Mouse (Mus musculus): Measurements from ENCODE around the gene Gpr62.
A peak's percentile ranks its signal among the peaks of the same experiment; 100 is the strongest.
"Not testable (repeated sequence)": the region's sequence is repeated elsewhere in the genome, so short reads cannot be mapped to it uniquely, and the experiment has no call there.

The Gpr62 gene

GRCm38 (mm10) chr9:106465571-106466200 lies at the start of gene Gpr62:
Gpr62 (minus strand) TSS chr9:106465938.
- DNase-seq (ENCODE audit: low read depth, low spot score), result peak; percentile 59

- DNase-seq (ENCODE audit: low read depth, low spot score), result no peak
These were observed 48.5 kb upstream of the Gpr62 start, which contains the start of gene Iqcf5 for GRCm38 (mm10) chr9:106514273-106514672. Iqcf5 (plus strand) TSS chr9:106514573.

- DNase-seq (ENCODE audit: low read depth, low spot score), result no peak
These were observed 47.8 kb upstream of the Gpr62 start for GRCm38 (mm10) chr9:106513566-106513965.

DNA sequence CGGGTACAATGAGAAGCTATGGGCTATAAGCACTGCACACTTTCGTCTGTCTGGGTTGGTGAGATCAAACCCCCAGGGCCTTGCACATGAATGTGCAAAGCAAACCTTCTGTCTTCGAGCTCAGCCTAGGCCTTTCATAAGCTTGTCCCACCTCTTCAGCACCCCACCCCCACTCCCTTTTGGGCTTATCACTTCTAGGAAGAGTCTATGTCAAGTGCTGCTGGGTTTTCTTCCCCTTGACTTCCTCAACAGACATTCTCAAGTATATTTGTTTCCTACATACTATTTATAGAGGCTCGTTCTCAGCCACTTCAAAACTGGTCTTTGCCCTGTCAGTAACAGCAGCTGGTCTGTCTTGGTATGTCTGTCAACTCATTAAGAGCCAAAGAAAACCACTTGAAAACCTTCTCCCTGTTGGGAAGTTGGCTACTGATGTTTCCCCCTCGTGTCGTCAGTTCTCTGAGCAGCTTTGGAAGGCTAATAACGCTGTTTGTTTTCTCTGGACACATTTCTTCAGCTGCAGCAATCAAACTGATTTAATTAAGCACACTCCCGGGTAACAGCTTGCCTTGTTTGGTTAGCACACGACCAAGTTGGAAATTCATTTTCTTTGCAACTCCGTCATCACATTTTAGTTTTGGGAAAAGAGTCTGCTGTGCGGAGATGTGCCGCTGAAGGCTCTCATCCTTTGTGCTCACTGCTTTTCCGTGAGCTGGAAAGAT lies 47.2 kb upstream of the Gpr62 start:
- no peak for DNase-seq (ENCODE audit: low read depth, low spot score)

GRCm38 (mm10) chr9:106509356-106509755 lies 43.6 kb upstream of the Gpr62 start:
- DNase-seq (ENCODE audit: low read depth, low spot score), result no peak

- peak; percentile 61 for DNase-seq (ENCODE audit: low read depth, low spot score)
These were observed 38.5 kb upstream of the Gpr62 start for GRCm38 (mm10) chr9:106504246-106504645.

GRCm38 (mm10) chr9:106501846-106502245 lies 36.1 kb upstream of the Gpr62 start:
- no peak for DNase-seq (ENCODE audit: low read depth, low spot score)

DNA sequence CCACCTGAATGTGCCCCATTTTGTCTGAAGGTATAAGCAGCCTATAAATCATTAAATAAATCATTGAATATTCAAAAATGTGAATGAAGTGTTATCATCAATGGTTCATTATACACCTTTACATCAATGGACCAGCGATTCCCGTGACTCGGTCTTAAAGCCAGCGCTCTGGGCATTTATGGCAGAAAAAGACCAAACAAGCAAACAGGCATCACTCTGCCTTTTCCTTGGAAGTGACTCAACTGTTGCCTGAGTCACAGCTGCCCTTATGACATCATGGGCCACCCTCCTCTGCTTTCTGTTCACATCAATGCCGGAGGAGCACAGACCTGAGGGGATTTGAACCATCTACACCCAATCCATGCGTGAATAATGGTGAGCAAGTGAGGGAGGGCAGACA lies 33.9 kb upstream of the Gpr62 start, which contains the start of gene Iqcf1:
Gene Iqcf1, plus strand, starts transcription at position 301 of the 400 bp plus-strand sequence.
- DNase-seq (ENCODE audit: low read depth, low spot score), result no peak

- DNase-seq (ENCODE audit: low read depth, low spot score), result not testable (repeated sequence)
These were observed 21.9 kb upstream of the Gpr62 start for GRCm38 (mm10) chr9:106487602-106488001.

GRCm38 (mm10) chr9:106485076-106485475 lies 19.3 kb upstream of the Gpr62 start:
- no peak for DNase-seq (ENCODE audit: low read depth, low spot score)

GRCm38 (mm10) chr9:106483606-106484005 lies 17.9 kb upstream of the Gpr62 start:
- DNase-seq (ENCODE audit: low read depth, low spot score), result no peak

- DNase-seq (ENCODE audit: low read depth, low spot score), result no peak
These were observed 17.4 kb upstream of the Gpr62 start for GRCm38 (mm10) chr9:106483136-106483535.

DNA sequence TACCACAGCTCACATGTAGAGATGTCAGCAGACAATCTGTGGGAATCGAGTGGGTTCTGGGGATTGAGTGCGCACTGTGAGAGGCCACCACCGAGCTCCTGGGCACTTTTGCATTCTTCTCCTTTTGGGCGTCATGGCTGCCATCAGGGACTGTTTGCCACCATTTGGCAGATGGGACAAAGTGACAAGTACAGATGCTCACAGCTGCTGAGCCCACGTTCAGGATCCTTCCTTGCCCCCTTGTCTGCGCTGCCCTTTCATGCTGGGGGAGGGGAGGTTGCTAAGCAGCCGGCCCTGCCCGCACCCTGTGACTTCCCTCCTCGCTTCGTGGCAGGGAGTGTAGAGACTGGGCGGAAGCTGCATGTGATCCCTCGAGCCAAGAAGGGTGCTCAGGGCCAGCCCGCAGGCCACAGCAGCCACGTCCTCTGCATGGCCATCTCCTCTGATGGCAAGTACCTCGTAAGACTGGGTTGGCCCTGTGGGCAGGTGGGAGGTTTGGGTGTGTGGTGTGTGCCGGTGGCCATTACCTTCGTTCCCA lies 16.9 kb upstream of the Gpr62 start:
- DNase-seq (ENCODE audit: low read depth, low spot score), result no peak

DNA sequence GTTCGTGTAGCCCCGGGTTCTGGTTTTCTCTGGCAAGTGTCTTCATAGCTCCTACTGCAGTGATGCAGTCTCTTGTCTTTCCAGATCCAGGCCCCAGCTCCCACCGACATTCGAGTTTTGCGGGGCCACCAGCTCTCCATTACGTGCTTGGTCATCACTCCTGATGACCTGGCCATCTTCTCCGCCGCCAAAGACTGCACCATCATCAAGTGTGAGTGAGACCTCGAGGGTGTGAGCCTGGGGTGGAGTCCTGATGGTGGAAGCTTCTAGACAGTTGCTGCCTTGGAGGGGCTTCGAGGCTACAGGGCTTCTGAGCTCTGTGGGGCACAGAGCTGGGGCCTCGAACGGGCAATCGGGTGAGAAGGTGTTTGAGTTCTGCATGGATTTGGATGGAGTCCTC lies 15.9 kb upstream of the Gpr62 start:
- DNase-seq (ENCODE audit: low read depth, low spot score), result no peak

- no peak for DNase-seq (ENCODE audit: low read depth, low spot score)
These were observed 15.3 kb upstream of the Gpr62 start for GRCm38 (mm10) chr9:106481075-106481474.

- DNase-seq (ENCODE audit: low read depth, low spot score), result no peak
These were observed 14.8 kb upstream of the Gpr62 start for GRCm38 (mm10) chr9:106480541-106480940.

- no peak for DNase-seq (ENCODE audit: low read depth, low spot score)
These were observed 12.4 kb upstream of the Gpr62 start for GRCm38 (mm10) chr9:106478101-106478500.

- no peak for DNase-seq (ENCODE audit: low read depth, low spot score)
These were observed 11.9 kb upstream of the Gpr62 start for GRCm38 (mm10) chr9:106477649-106478048.

- peak; percentile 100 for DNase-seq (ENCODE audit: low read depth, low spot score)
These were observed 11.3 kb upstream of the Gpr62 start, which contains the start of gene Parp3 for GRCm38 (mm10) chr9:106476924-106477484. Parp3 (minus strand) TSS chr9:106476949.

DNA sequence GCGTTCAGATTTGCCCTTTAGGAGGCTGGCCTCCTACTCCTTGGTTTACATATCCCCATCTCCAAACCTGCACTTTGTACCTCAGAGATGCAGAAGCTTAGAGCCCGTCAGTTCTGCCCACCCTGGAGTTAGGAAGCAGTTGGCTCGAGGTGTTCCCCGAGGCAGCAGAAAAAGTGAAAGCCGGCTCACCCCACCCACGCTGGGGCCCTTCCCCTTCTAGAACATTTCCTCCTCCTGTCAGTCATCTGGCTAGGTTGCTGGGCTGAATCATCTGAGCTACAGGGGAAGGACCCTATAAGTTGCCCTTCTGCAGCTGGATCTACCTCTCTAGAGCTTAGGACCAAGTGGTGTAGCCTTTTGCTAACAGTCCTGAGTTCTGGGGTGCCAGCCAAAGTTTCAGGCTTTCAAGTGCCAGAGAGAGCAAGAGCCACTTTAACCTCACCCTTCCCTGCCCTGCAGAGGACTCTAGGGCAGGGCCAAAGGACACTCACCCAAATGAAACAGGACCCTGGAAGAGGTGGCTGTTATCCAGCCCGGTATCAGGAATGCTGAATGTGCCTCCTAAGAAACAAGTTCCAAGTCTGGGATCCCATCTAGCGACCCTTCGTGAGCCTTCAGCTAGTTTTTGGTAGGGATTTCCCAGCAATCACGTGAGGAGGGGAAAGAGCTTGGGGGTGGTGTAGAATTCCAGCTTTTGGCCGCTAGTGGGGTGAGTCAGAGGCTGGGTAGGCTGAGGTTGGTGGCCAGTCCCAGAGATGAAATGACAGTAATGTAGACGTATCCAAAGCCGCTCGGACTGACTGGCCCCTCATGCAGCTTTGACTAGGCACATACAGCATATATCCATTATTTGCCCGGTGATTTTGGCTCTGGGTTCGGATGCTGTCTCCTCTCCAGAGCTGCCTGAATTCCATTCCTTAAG lies 10.5 kb upstream of the Gpr62 start:
- peak; percentile 69 for DNase-seq (ENCODE audit: low read depth, low spot score)

- no peak for DNase-seq (ENCODE audit: low read depth, low spot score)
These were observed 9.9 kb upstream of the Gpr62 start, which contains the start of gene Rrp9 for GRCm38 (mm10) chr9:106475663-106476001. Rrp9 (plus strand) TSS chr9:106475963.

Data from R1 (cell line).